Mouse (Mus musculus) liver, postnatal 0 days (tissue): ENCODE data around the gene Rere.

Source experiments
- CTCF ChIP-seq: sonication (generic); IDR thresholded peaks from 2 replicates; pipeline ENCODE4 v1.5.1; 2016; ENCODE audit warnings: antibody characterized with exemption, low read depth
- EP300 ChIP-seq: IDR thresholded peaks from 2 replicates; pipeline ENCODE4 v1.6.1; 2016; ENCODE audit warnings: antibody characterized with exemption, low read depth, mild to moderate bottlenecking

- TF ChIP-seq EP300 (no peak), CTCF (no peak)
These were observed 310.2 kb downstream of the Rere start for GRCm38 (mm10) chr4:150591602-150592001.
